Mouse (Mus musculus) hindbrain, embryonic 16.5 days (tissue): ENCODE results near the gene Nfkb2. TPM values are rescaled to one million over a fixed set of nuclear protein-coding genes. Genes with fewer than 3 reads are reported as not detected.

Experiments
- microRNA counts: library from miRNA; unstranded; fragments of <30 nt; microRNA quantifications from one replicate; lab custom pipeline; 2016
- microRNA-seq: library from miRNA; unstranded; fragments of <30 nt; microRNA quantifications from one replicate; pipeline ENCODE4, GENCODE M21; 2017
- polyA plus RNA-seq: library from polyadenylated mRNA; unstranded; fragments of >200 nt; fragmentation: Nextera tagmentation; extraction: Ambion mirVana; gene quantifications from 2 replicates; pipeline ENCODE4 v1.2.1, GENCODE M21; 2015

Gene Nfkb2
- polyA plus RNA-seq, 1 experiment from 2014 or later, result 2.4 TPM

MicroRNAs encoded within 50 kb of the gene (microRNA counts, 519-probe panel; counts per million panel counts)
- microRNA mmu-miR-146b (lab: Ali Mortazavi, UCI), result 2,287 counts per million, percentile 52 among the panel's probes with 10 or more counts

Small RNA genes within 50 kb of the gene (microRNA-seq; reads per million reads assigned to microRNA genes)
- gene Mir146b, result 3.1 reads per million, percentile 8 among the genes with 10 or more reads in this experiment

Other genes starting within 250 kb of the Nfkb2 start
- gene Nolc1, start 228.5 kb upstream of the Nfkb2 start, polyA plus RNA-seq, result 56.3 and 63.9 TPM in 2 replicates
- gene Elovl3, start 172.4 kb upstream of the Nfkb2 start, polyA plus RNA-seq, result not detected in 2 replicates
- gene Pitx3, start 156.0 kb upstream of the Nfkb2 start, polyA plus RNA-seq, result 0.20 and 0.81 TPM in 2 replicates
- 60.3 and 71.0 TPM in 2 replicates for gene Gbf1, start 151.8 kb upstream of the Nfkb2 start, polyA plus RNA-seq
- 99.1 and 112 TPM in 2 replicates for gene Psd, start 22.8 kb downstream of the Nfkb2 start, polyA plus RNA-seq
- 49.4 and 55.6 TPM in 2 replicates for gene Fbxl15, start 23.9 kb downstream of the Nfkb2 start, polyA plus RNA-seq
- 343 and 362 TPM in 2 replicates for gene Cuedc2, start 34.4 kb downstream of the Nfkb2 start, polyA plus RNA-seq
- gene Mfsd13a, start 36.8 kb downstream of the Nfkb2 start, polyA plus RNA-seq, result 13.0 and 13.4 TPM in 2 replicates
- 2.4 TPM in 2 replicates for gene 2310034G01Rik, start 46.0 kb downstream of the Nfkb2 start, polyA plus RNA-seq
- 351 and 369 TPM in 2 replicates for gene Actr1a, start 91.4 kb downstream of the Nfkb2 start, polyA plus RNA-seq
- 19.8 and 24.2 TPM in 2 replicates for gene Sufu, start 92.6 kb downstream of the Nfkb2 start, polyA plus RNA-seq
- 23.4 and 27.6 TPM in 2 replicates for gene Trim8, start 197.4 kb downstream of the Nfkb2 start, polyA plus RNA-seq